Mouse (Mus musculus): ENCODE results near the gene Pnpla6. TPM values are rescaled to one million over a fixed set of nuclear protein-coding genes. Genes with fewer than 3 reads are reported as not detected.

The Pnpla6 gene
- polyA plus RNA-seq, 1 experiment from 2014 or later, result 19.0 TPM

GRCm38 (mm10) chr8:3492901-3493844, 22.0 kb upstream of the Pnpla6 start, which contains the start of gene Zfp358:
Zfp358 (plus strand) TSS chr8:3493138.
- peak; percentile 98 for ATAC-seq
- Histone ChIP-seq H3K9ac (replicated peaks; ENCODE audit: low read depth) (peak within 1 kb of the TSS; percentile 97), H3K36me3 (ENCODE audit: insufficient read depth, low read length) (peaks cover 9% of the 10 kb centered on the region; the same call in 1 of the 2 replicates), H3K27me3 (replicated peaks; ENCODE audit: insufficient read depth, low read length) (no peaks in the 10 kb centered on the region), H3K4me3 (ENCODE audit: low read depth, low read length) (peak within 1 kb of the TSS; percentile 94), H3K27ac (ENCODE audit: low read length) (peak within 1 kb of the TSS; percentile 82), H3K4me2 (replicated peaks; ENCODE audit: low read depth, low read length) (peak within 1 kb of the TSS; percentile 68), H3K4me1 (ENCODE audit: insufficient read depth, low read depth, low read length) (peaks cover 6% of the 10 kb centered on the region; the same call in 1 of the 2 replicates), H3K9me3 (ENCODE audit: low read length) (no peaks in the 10 kb centered on the region)
- WGBS, result 2% methylated on average over 43 of the region's 64 CpGs
- TF ChIP-seq EP300 (IDR thresholded peaks at IDR 0.05), result no peak
- no peak for TF ChIP-seq CTCF (IDR thresholded peaks at IDR 0.05)
- DNase-seq (ENCODE audit: low spot score), result peak; percentile 89

DNA sequence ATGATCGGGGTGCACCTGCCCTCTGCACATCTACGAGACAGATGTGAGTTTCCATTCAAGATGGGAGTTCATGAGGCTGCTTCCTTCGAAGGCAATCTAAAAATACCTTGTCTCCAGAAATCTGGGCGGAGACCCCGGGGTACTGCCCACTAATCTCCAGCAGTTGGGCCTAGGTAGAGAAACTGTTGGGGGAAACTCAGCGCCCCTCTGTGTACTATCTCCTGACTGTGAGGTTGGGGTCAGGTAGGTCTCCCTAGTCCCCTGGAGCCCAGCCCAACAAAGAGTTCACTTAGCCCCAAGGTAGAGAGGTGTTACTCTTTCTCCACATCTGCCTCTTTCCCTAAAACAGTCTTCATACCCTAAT, 21.4 kb upstream of the Pnpla6 start:
- H3K9me3 ChIP-seq (ENCODE audit: low read length), result no peaks in the 10 kb centered on the region
- H3K36me3 ChIP-seq (ENCODE audit: insufficient read depth, low read length), result peaks cover 9% of the 10 kb centered on the region; the same call in 1 of the 2 replicates
- peak overlapping the region; percentile 97 for H3K9ac ChIP-seq (replicated peaks; ENCODE audit: low read depth)
- TF ChIP-seq CTCF (IDR thresholded peaks at IDR 0.05), result no peak
- no peak for TF ChIP-seq EP300 (IDR thresholded peaks at IDR 0.05)
- H3K27me3 ChIP-seq (replicated peaks; ENCODE audit: insufficient read depth, low read length), result no peaks in the 10 kb centered on the region
- H3K27ac ChIP-seq (ENCODE audit: low read length), result peak overlapping the region; percentile 82; the same call in 1 of the 2 replicates
- H3K4me1 ChIP-seq (ENCODE audit: insufficient read depth, low read depth, low read length), result peaks cover 6% of the 10 kb centered on the region; the same call in 1 of the 2 replicates
- H3K4me2 ChIP-seq (replicated peaks; ENCODE audit: low read depth, low read length), result peak overlapping the region; percentile 68
- DNase-seq (ENCODE audit: low spot score) (no peak), ATAC-seq (no peak)
- H3K4me3 ChIP-seq (ENCODE audit: low read depth, low read length), result peak overlapping the region; percentile 94
- WGBS, result 24% methylated on average over 6 of the region's 6 CpGs

GRCm38 (mm10) chr8:3495578-3496427, 19.4 kb upstream of the Pnpla6 start:
- Histone ChIP-seq H3K27ac (ENCODE audit: low read length) (no peak overlapping the region), H3K4me3 (ENCODE audit: low read depth, low read length) (no peak overlapping the region), H3K4me2 (replicated peaks; ENCODE audit: low read depth, low read length) (no peak overlapping the region), H3K9me3 (ENCODE audit: low read length) (no peaks in the 10 kb centered on the region), H3K9ac (replicated peaks; ENCODE audit: low read depth) (no peak overlapping the region), H3K27me3 (replicated peaks; ENCODE audit: insufficient read depth, low read length) (no peaks in the 10 kb centered on the region), H3K4me1 (ENCODE audit: insufficient read depth, low read depth, low read length) (peaks cover 7% of the 10 kb centered on the region; the same call in 1 of the 2 replicates), H3K36me3 (ENCODE audit: insufficient read depth, low read length) (peaks cover 9% of the 10 kb centered on the region; the same call in 1 of the 2 replicates)
- no peak for ATAC-seq
- DNase-seq (ENCODE audit: low spot score), result no peak
- 96% methylated on average over 43 of the region's 44 CpGs for WGBS
- TF ChIP-seq CTCF (IDR thresholded peaks at IDR 0.05) (no peak), EP300 (IDR thresholded peaks at IDR 0.05) (no peak)

GRCm38 (mm10) chr8:3496428-3496748, 18.8 kb upstream of the Pnpla6 start:
- H3K4me2 ChIP-seq (replicated peaks; ENCODE audit: low read depth, low read length), result no peak overlapping the region
- H3K36me3 ChIP-seq (ENCODE audit: insufficient read depth, low read length), result peaks cover 9% of the 10 kb centered on the region; the same call in 1 of the 2 replicates
- no peak overlapping the region for H3K27ac ChIP-seq (ENCODE audit: low read length)
- DNase-seq (ENCODE audit: low spot score), result no peak
- H3K4me3 ChIP-seq (ENCODE audit: low read depth, low read length), result no peak overlapping the region
- no peaks in the 10 kb centered on the region for H3K9me3 ChIP-seq (ENCODE audit: low read length)
- 93% methylated on average over 15 of the region's 15 CpGs for WGBS
- no peak overlapping the region for H3K9ac ChIP-seq (replicated peaks; ENCODE audit: low read depth)
- ATAC-seq, result no peak
- H3K27me3 ChIP-seq (replicated peaks; ENCODE audit: insufficient read depth, low read length), result no peaks in the 10 kb centered on the region
- H3K4me1 ChIP-seq (ENCODE audit: insufficient read depth, low read depth, low read length), result peaks cover 13% of the 10 kb centered on the region; the same call in 1 of the 2 replicates
- TF ChIP-seq CTCF (IDR thresholded peaks at IDR 0.05), result no peak
- TF ChIP-seq EP300 (IDR thresholded peaks at IDR 0.05), result no peak

GRCm38 (mm10) chr8:3498583-3498982, 16.6 kb upstream of the Pnpla6 start:
- 83% methylated on average over 3 of the region's 3 CpGs for WGBS

More at GRCm38 (mm10) chr8:3498583-3498982, 16.6 kb upstream of the Pnpla6 start:
- peaks cover 13% of the 10 kb centered on the region; the same call in 1 of the 2 replicates for H3K4me1 ChIP-seq (ENCODE audit: insufficient read depth, low read depth, low read length)
- H3K27me3 ChIP-seq (replicated peaks; ENCODE audit: insufficient read depth, low read length), result no peaks in the 10 kb centered on the region
- no peak overlapping the region for H3K4me2 ChIP-seq (replicated peaks; ENCODE audit: low read depth, low read length)
- TF ChIP-seq EP300 (IDR thresholded peaks at IDR 0.05) (no peak), CTCF (IDR thresholded peaks at IDR 0.05) (no peak)
- H3K27ac ChIP-seq (ENCODE audit: low read length), result no peak overlapping the region
- peaks cover 9% of the 10 kb centered on the region; the same call in 1 of the 2 replicates for H3K36me3 ChIP-seq (ENCODE audit: insufficient read depth, low read length)
- no peaks in the 10 kb centered on the region for H3K9me3 ChIP-seq (ENCODE audit: low read length)
- H3K9ac ChIP-seq (replicated peaks; ENCODE audit: low read depth), result no peak overlapping the region
- no peak overlapping the region for H3K4me3 ChIP-seq (ENCODE audit: low read depth, low read length)
- ATAC-seq (no peak), DNase-seq (ENCODE audit: low spot score) (no peak)

Data from lung, postnatal 0 days (tissue).